Mouse (Mus musculus) liver, embryonic 11.5 days (tissue): ENCODE results near the gene Sh3bp4. TPM values are rescaled to one million over a fixed set of nuclear protein-coding genes. Genes with fewer than 3 reads are reported as not detected.

ENCODE experiments used
- ATAC-seq: fragments of 200-750 bp; cut with Nextera tagmentation; replicated peaks from 2 replicates; pipeline ENCODE4 v1.8.0; 2017; ENCODE audit warnings: moderate number of reproducible peaks, mild to moderate bottlenecking, moderate TSS enrichment, moderate library complexity; ENCODE audit not compliant: low FRiP score
- DNase-seq: peaks from one replicate; pipeline ENCODE4 v3.0.0-alpha.2; 2017; ENCODE audit warnings: low spot score
- H3K27ac ChIP-seq: fragments of 300-500 bp; sonication (generic); 2 replicates; pipeline ENCODE4 v1.5.1; 2014; ENCODE audit warnings: mild to moderate bottlenecking, low read depth, low read length, control low read depth
- H3K27me3 ChIP-seq: fragments of 300-500 bp; sonication (generic); replicated peaks from 2 replicates; pipeline ENCODE4 v1.6.1; 2014; ENCODE audit warnings: low read length, mixed read lengths; ENCODE audit not compliant: control insufficient read depth, insufficient read depth
- H3K36me3 ChIP-seq: fragments of 300-500 bp; sonication (generic); 2 replicates; pipeline ENCODE4 v1.6.1; 2014; ENCODE audit warnings: mild to moderate bottlenecking, low read length, moderate library complexity, mixed read lengths; ENCODE audit not compliant: control insufficient read depth, insufficient read depth
- H3K4me1 ChIP-seq: fragments of 300-500 bp; sonication (generic); replicated peaks from 2 replicates; pipeline ENCODE4 v1.6.1; 2014; ENCODE audit warnings: low read length, mixed read lengths; ENCODE audit not compliant: control insufficient read depth, insufficient read depth
- H3K4me2 ChIP-seq: fragments of 300-500 bp; sonication (generic); 2 replicates; pipeline ENCODE4 v1.6.1; 2014; ENCODE audit warnings: mild to moderate bottlenecking, control low read depth, moderate library complexity
- H3K4me3 ChIP-seq: fragments of 300-500 bp; sonication (generic); 2 replicates; pipeline ENCODE4 v1.5.1; 2014; ENCODE audit warnings: low read depth, low read length, control low read depth
- H3K9ac ChIP-seq: fragments of 300-500 bp; sonication (generic); 2 replicates; pipeline ENCODE4 v1.6.1; 2014; ENCODE audit warnings: low read depth, low read length, control low read depth
- H3K9me3 ChIP-seq: fragments of 300-500 bp; sonication (generic); 2 replicates; pipeline ENCODE4 v1.6.1; 2016; ENCODE audit warnings: low read length, inconsistent platforms, mixed read lengths; ENCODE audit not compliant: control insufficient read depth
- WGBS: fragments of 180-500 bp; shearing (Covaris S2); extraction: QIAGEN DNeasy Blood & Tissue Kit; methylation state at CpG from one replicate; pipeline ENCODE4 v1.1.7; 2014; 5-methylcytosine and 5-hydroxymethylcytosine counted together
- polyA plus RNA-seq: library from polyadenylated mRNA; unstranded; fragments of >200 nt; fragmentation: Nextera tagmentation; extraction: Ambion mirVana; gene quantifications from 2 replicates; pipeline ENCODE4 v1.2.1, GENCODE M21; 2014

Sh3bp4 gene
- polyA plus RNA-seq, 1 experiment from 2014 or later, result 4.4 TPM

DNA sequence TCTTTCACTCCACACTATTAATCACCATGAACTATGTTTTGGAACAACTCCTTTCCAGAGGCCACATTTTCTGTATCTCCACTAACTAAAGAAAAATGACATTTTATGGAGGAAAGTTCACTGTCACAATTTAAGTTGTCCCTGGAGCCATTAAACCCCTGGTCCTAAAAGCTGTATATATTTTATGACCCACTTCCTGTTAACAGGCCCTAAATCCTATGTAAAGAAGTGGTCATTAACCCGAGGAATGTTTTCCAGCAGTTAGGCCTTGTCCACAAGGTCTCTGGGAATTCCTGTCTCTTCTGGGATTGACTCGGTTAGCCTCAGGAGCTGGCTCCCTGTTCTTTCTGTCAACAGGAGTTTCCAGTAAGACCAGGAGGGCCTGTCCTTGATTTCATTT is 30.4 kb upstream of the Sh3bp4 start:
- Histone ChIP-seq H3K9me3 (no peaks in the 10 kb centered on the region), H3K4me2 (no peak overlapping the region), H3K4me1 (no peaks in the 10 kb centered on the region), H3K9ac (no peak overlapping the region), H3K4me3 (no peak overlapping the region), H3K27ac (no peak overlapping the region), H3K36me3 (no peaks in the 10 kb centered on the region), H3K27me3 (no peaks in the 10 kb centered on the region)
- WGBS, result 57% methylated on average over 2 of the region's 2 CpGs
- DNase-seq (no peak), ATAC-seq (no peak)

DNA sequence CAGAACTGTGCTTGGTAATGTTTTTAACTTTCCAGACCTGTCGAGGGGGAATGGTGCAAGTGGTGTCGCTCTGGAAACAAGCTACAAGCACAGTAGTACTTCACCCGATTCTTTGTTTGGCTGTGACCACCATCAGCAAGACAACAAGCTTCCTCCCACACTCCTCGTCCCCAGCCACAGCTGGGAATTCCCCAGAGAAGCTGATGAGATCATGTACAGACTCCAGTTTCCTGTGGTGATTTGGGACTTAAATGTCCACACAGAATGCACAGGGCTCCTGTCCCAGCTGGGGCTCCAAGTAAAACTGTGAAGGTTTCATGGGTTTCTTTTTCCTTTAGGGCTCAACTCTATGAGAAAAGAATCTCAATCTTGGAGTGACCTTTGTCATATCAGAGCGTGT is 28.9 kb upstream of the Sh3bp4 start:
- ATAC-seq, result no peak
- Histone ChIP-seq H3K27me3 (no peaks in the 10 kb centered on the region), H3K4me3 (no peak overlapping the region), H3K4me1 (no peaks in the 10 kb centered on the region), H3K9me3 (no peaks in the 10 kb centered on the region), H3K36me3 (no peaks in the 10 kb centered on the region), H3K27ac (no peak overlapping the region), H3K9ac (no peak overlapping the region), H3K4me2 (no peak overlapping the region)
- DNase-seq, result no peak
- 60% methylated on average over 5 of the region's 5 CpGs for WGBS

DNA sequence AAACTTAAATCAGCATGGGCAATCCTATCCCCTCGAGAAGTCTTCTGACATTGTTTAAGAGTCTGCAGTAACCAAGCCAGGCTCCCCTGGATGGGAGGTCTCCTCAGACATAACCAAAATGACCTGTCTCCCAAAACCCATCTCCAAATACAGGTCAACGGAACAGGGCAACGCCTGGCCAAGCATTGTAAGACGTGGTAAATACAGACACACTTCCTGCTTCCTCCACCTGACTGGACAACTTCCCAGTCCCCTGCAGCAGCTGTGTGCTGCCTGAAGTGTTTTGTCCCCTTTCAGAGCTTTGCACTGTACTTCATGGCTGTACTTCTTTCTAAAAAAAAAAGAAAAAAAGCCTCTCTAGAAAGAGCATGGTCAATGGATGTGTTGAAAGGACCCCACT is 28.1 kb upstream of the Sh3bp4 start:
- Histone ChIP-seq H3K9me3 (no peaks in the 10 kb centered on the region), H3K4me2 (no peak overlapping the region), H3K27me3 (no peaks in the 10 kb centered on the region), H3K36me3 (no peaks in the 10 kb centered on the region), H3K4me1 (no peaks in the 10 kb centered on the region), H3K27ac (no peak overlapping the region), H3K9ac (no peak overlapping the region), H3K4me3 (no peak overlapping the region)
- DNase-seq, result no peak
- no peak for ATAC-seq
- WGBS, result 77% methylated on average over 4 of the region's 4 CpGs

DNA sequence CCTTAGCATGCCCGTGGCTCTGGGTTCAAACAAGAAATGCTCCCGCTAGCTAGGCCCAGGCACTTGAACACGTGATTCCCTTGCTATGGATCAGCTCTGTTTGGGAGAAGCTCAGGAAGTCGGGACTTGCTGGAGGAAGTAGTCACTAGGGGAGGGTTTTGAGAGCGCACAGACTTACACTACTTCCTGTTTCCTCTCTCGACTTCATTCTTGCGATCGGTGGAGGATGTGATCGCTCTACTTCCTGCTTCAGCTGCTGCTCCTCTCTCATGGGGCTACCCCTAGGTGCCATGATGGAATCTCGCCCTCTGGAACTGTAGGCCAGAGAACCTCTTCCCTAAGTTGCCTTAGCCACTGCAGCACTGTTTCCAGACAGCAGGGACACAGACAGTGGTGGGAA is 27.3 kb upstream of the Sh3bp4 start:
- DNase-seq, result no peak

DNA sequence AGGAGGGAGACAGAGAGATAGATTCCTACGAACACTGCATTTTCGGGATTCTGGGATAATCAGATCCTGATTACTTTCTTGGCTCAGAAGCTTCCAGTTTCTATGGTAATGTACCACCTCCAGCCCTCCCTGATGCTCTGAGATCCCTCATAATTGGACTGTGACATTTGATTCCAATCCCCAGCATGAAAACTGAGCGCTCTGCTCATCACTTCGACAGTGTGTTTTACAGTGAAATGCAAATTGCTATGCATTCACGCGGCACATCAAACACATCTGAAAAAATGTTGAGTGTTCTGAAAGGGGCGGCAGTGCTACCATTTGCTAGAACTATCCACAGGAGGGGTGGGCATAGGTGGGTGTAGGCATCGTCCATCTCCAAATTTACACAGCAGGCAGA is 24.8 kb upstream of the Sh3bp4 start:
- Histone ChIP-seq H3K4me1 (no peaks in the 10 kb centered on the region), H3K27me3 (no peaks in the 10 kb centered on the region), H3K4me2 (no peak overlapping the region), H3K9me3 (no peaks in the 10 kb centered on the region), H3K9ac (no peak overlapping the region), H3K4me3 (no peak overlapping the region), H3K36me3 (no peaks in the 10 kb centered on the region), H3K27ac (no peak overlapping the region)
- DNase-seq (no peak), ATAC-seq (no peak)
- WGBS, result 89% methylated on average over 8 of the region's 8 CpGs

More for the DNA sequence above, 27.3 kb upstream of the Sh3bp4 start:
- H3K27ac ChIP-seq, result no peak overlapping the region
- whole genome bisulfite sequencing, result 74% methylated on average over 10 of the region's 10 CpGs
- H3K9ac ChIP-seq, result no peak overlapping the region
- no peak for ATAC-seq
- no peak overlapping the region for H3K4me2 ChIP-seq
- no peak overlapping the region for H3K4me3 ChIP-seq
- no peaks in the 10 kb centered on the region for H3K9me3 ChIP-seq
- no peaks in the 10 kb centered on the region for H3K4me1 ChIP-seq
- no peaks in the 10 kb centered on the region for H3K36me3 ChIP-seq
- no peaks in the 10 kb centered on the region for H3K27me3 ChIP-seq

DNA sequence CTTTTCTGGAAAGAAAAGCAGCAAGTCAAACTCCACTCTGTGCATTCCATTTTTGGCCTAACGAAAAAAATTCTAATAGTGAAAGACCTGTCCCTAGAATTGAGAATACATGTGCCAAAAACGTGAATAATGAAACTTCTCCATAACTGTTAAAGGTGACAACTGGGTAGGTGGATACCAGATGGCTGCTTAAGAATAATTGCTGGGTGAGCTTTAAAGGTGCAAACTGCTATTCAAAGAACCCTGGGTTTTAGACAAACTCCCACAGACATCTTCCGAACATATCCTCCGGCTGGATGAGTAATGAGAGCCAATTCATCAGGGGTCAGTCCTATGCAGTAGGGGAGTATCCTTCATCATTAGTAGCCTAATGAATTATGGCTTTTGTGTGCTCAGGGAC is 20.7 kb upstream of the Sh3bp4 start:
- ATAC-seq (no peak), DNase-seq (no peak)
- no peaks in the 10 kb centered on the region for H3K36me3 ChIP-seq
- H3K4me3 ChIP-seq, result no peak overlapping the region
- WGBS, result 72% methylated on average over 4 of the region's 4 CpGs
- no peaks in the 10 kb centered on the region for H3K9me3 ChIP-seq
- H3K27ac ChIP-seq, result no peak overlapping the region
- H3K27me3 ChIP-seq, result no peaks in the 10 kb centered on the region
- no peak overlapping the region for H3K9ac ChIP-seq
- H3K4me1 ChIP-seq, result no peaks in the 10 kb centered on the region
- no peak overlapping the region for H3K4me2 ChIP-seq

DNA sequence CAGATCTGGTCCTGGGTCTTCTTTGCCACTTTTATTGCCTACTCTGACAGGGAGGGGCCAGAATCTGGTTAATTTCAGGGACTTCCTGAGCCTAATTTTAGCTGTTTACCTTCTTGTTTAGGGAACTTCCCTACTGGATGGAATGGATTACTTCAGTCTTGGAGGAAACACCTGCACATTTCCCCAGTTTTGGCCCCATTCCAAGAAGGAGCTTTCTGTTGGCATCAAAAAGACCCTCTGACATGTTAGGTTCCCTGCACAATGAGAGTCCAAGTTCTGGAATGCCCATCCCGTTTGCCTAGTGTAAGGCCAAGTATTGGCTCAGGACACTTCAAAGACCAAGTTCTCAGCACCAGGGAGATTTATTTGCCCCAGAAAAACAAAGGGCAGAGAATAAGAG is 14.0 kb upstream of the Sh3bp4 start:
- Histone ChIP-seq H3K36me3 (no peaks in the 10 kb centered on the region), H3K4me3 (no peak overlapping the region), H3K9ac (no peak overlapping the region), H3K27ac (no peak overlapping the region), H3K27me3 (no peaks in the 10 kb centered on the region), H3K9me3 (peaks cover 4% of the 10 kb centered on the region; the same call in 1 of the 2 replicates), H3K4me2 (no peak overlapping the region), H3K4me1 (no peaks in the 10 kb centered on the region)
- 59% methylated on average over 1 of the region's 1 CpGs for WGBS
- DNase-seq (no peak), ATAC-seq (no peak)

DNA sequence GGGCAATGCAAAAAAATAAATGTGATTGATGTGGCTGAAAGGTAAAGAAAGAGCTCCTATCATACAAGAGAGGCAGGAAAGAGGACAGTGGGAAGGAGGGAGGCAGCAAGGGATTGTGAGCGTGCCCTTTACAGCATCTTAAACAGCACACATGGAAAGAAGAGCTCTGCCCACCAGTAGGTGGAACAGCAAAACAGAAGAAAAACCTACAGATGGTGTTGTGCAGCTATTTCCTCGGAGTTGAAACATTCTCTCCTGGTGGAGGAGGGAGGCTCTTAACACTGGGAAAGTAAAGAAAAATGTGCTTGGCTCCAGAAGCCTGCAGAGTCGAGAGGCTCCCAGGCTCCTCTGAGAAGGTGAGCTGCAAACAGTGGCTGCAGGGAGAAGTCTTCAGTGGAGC is 12.8 kb upstream of the Sh3bp4 start:
- H3K27me3 ChIP-seq, result no peaks in the 10 kb centered on the region
- no peaks in the 10 kb centered on the region for H3K4me1 ChIP-seq
- no peak for DNase-seq
- H3K27ac ChIP-seq, result no peak overlapping the region
- H3K36me3 ChIP-seq, result no peaks in the 10 kb centered on the region
- ATAC-seq, result no peak
- no peak overlapping the region for H3K4me2 ChIP-seq
- 76% methylated on average over 3 of the region's 3 CpGs for WGBS
- H3K9ac ChIP-seq, result no peak overlapping the region
- no peak overlapping the region for H3K4me3 ChIP-seq
- peaks cover 4% of the 10 kb centered on the region; the same call in 1 of the 2 replicates for H3K9me3 ChIP-seq

DNA sequence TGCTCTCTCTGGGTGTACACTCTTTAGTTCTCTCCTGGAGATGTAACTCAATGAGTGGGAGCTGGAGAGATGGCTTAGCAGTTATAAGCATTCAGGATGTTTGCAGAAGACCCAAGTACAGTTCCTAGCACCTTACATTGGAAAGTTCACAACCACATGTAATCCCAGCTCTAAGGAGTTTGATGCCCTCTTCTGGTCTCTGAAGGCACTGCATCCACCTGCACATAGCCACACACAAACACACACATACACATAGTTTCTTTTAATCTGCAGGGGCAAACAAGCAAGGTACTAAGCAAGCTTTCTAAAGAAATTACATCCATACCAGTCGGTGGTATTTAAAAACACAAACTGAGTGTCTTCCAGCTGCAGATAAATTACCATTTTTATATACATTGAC is 12.2 kb upstream of the Sh3bp4 start:
- H3K9ac ChIP-seq, result no peak overlapping the region
- H3K27me3 ChIP-seq, result no peaks in the 10 kb centered on the region
- no peaks in the 10 kb centered on the region for H3K36me3 ChIP-seq
- H3K27ac ChIP-seq, result no peak overlapping the region
- no peak for DNase-seq
- H3K4me1 ChIP-seq, result no peaks in the 10 kb centered on the region
- WGBS, result 91% methylated on average over 1 of the region's 1 CpGs
- ATAC-seq, result no peak
- no peak overlapping the region for H3K4me3 ChIP-seq
- H3K4me2 ChIP-seq, result no peak overlapping the region
- H3K9me3 ChIP-seq, result peaks cover 4% of the 10 kb centered on the region; the same call in 1 of the 2 replicates
